Mouse (Mus musculus): ENCODE results near the gene Spata31d1a. TPM values are rescaled to one million over a fixed set of nuclear protein-coding genes. Genes with fewer than 3 reads are reported as not detected.
"Not testable (repeated sequence)": the region's sequence is repeated elsewhere in the genome, so short reads cannot be mapped to it uniquely, and the experiment has no call there.

Spata31d1a gene
- total RNA-seq, 2 experiments from 2014 or later: not detected

GRCm38 (mm10) chr13:59700137-59700536 is 10.0 kb downstream of the Spata31d1a start:
- DNase-seq: not testable (repeated sequence)

- no peak for DNase-seq
These were observed 11.0 kb downstream of the Spata31d1a start for GRCm38 (mm10) chr13:59699131-59699530.

- DNase-seq: no peak
These were observed 14.3 kb downstream of the Spata31d1a start for GRCm38 (mm10) chr13:59695781-59696180.

- no peak for DNase-seq
These were observed 16.1 kb downstream of the Spata31d1a start, which contains the start of gene 4921517D22Rik for GRCm38 (mm10) chr13:59694008-59694407. Gene 4921517D22Rik (minus strand): TSS chr13:59694108.

GRCm38 (mm10) chr13:59691478-59691877 is 18.7 kb downstream of the Spata31d1a start:
- DNase-seq: no peak

GRCm38 (mm10) chr13:59690576-59690975 is 19.6 kb downstream of the Spata31d1a start:
- no peak for DNase-seq

GRCm38 (mm10) chr13:59689843-59690242 is 20.3 kb downstream of the Spata31d1a start:
- no peak for DNase-seq

GRCm38 (mm10) chr13:59689313-59689712 is 20.8 kb downstream of the Spata31d1a start:
- DNase-seq: no peak

- peak; percentile 25 to 64 for DNase-seq
These were observed 21.8 kb downstream of the Spata31d1a start for GRCm38 (mm10) chr13:59688338-59688770.

GRCm38 (mm10) chr13:59685236-59685635 is 24.9 kb downstream of the Spata31d1a start:
- DNase-seq: no peak

- no peak for DNase-seq
These were observed 27.5 kb downstream of the Spata31d1a start for GRCm38 (mm10) chr13:59682629-59683028.

GRCm38 (mm10) chr13:59679908-59680307 is 30.2 kb downstream of the Spata31d1a start:
- DNase-seq: no peak

- DNase-seq: no peak
These were observed 30.8 kb downstream of the Spata31d1a start for GRCm38 (mm10) chr13:59679306-59679705.

GRCm38 (mm10) chr13:59676316-59677229 is 33.6 kb downstream of the Spata31d1a start:
- no peak for DNase-seq

GRCm38 (mm10) chr13:59675151-59676011 is 34.7 kb downstream of the Spata31d1a start, which contains the start of gene Golm1:
Gene Golm1 (minus strand): TSS chr13:59675811.
- DNase-seq: peak; percentile 72 to 73

GRCm38 (mm10) chr13:59674761-59675150 is 35.4 kb downstream of the Spata31d1a start:
- peak in 1 of 2 experiments; percentile 35 for DNase-seq

- DNase-seq: no peak
These were observed 35.9 kb downstream of the Spata31d1a start for GRCm38 (mm10) chr13:59674215-59674614.

GRCm38 (mm10) chr13:59673597-59673996 is 36.5 kb downstream of the Spata31d1a start:
- no peak for DNase-seq

- DNase-seq: no peak
These were observed 37.9 kb downstream of the Spata31d1a start for GRCm38 (mm10) chr13:59672248-59672647.

- no peak for DNase-seq
These were observed 38.6 kb downstream of the Spata31d1a start for GRCm38 (mm10) chr13:59671521-59671920.

GRCm38 (mm10) chr13:59669946-59670345 is 40.2 kb downstream of the Spata31d1a start:
- no peak for DNase-seq

GRCm38 (mm10) chr13:59668501-59669093 is 41.5 kb downstream of the Spata31d1a start:
- DNase-seq: peak; percentile 60 to 84

Measured in heart, adult 18-20 months (tissue).